Mouse (Mus musculus): ENCODE results near the gene Gal3st2. TPM values are rescaled to one million over a fixed set of nuclear protein-coding genes. Genes with fewer than 3 reads are reported as not detected.
"Not testable (repeated sequence)": the region's sequence is repeated elsewhere in the genome, so short reads cannot be mapped to it uniquely, and the experiment has no call there.

The Gal3st2 gene
- 0.51 TPM in 1 of 2 replicates, not detected in the other for polyA plus RNA-seq (2012; rRNA removed)

- DNase-seq (ENCODE audit: low read depth), result not testable (repeated sequence)
Measured at GRCm38 (mm10) chr1:93861048-93861447, at the start of gene Gal3st2. Gene Gal3st2, plus strand, starts transcription at chr1:93861306.

- DNase-seq (ENCODE audit: low read depth), result no peak
Measured at GRCm38 (mm10) chr1:93811495-93812039, 49.5 kb upstream of the Gal3st2 start.

- no peak for DNase-seq (ENCODE audit: low read depth)
Measured at GRCm38 (mm10) chr1:93817823-93818532, 43.1 kb upstream of the Gal3st2 start.

DNA sequence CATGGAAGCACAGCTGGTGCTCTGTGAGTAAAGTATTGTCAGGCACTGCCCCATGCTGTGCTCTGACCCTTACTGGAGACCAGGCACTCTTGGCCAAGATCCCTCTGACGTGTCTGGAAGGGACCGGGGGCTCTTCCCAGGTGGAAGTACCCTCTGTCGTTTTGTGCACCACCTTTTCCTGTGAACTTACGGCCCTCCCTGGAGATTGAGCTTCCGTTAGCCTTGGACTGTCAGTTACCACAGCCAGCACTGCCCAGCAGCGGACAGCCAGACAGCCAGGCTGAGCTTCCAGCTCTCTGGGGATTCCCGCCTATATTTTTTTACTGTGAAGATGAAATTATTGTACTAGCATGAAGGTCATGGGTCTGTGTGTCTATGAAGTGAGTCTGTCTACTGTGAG is 42.4 kb upstream of the Gal3st2 start:
- no peak for DNase-seq (ENCODE audit: low read depth)

DNA sequence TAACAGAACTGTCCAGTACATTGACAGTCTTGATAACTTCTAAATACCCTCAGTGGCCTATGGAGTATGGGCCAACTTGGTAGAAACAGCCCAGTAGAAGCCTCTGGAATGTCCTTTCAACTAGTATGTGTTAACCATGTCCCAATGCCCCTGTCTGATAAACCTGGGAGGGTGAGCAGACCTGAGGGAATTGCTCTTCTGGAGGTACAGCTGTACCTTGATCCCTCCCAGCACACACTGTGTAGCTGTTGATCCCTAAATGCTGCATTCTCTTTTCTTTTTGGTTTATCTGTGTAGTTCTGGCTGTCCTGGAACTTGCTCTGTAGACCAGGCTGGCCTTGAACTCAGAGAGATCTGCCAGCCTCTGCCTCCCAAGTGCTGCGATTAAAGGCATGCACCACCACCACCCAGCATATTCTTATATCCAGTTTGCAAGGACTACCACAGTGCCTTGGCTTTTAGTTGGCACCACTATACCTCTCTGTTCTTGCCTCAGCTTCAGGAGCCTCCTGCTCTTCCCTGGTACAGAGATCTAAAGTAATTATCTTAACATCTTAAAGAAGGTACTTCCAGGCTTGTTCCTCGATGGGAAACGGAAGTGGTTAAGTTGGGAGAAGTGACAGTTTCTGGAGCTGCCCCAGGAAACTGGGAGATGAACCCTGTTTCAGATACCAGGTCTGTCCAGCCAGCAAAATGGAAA is 37.2 kb upstream of the Gal3st2 start:
- no peak for DNase-seq (ENCODE audit: low read depth)

- DNase-seq (ENCODE audit: low read depth), result no peak
Measured at GRCm38 (mm10) chr1:93824609-93825008, 36.5 kb upstream of the Gal3st2 start, which contains the start of gene D2hgdh. Gene D2hgdh, plus strand, starts transcription at chr1:93824909.

DNA sequence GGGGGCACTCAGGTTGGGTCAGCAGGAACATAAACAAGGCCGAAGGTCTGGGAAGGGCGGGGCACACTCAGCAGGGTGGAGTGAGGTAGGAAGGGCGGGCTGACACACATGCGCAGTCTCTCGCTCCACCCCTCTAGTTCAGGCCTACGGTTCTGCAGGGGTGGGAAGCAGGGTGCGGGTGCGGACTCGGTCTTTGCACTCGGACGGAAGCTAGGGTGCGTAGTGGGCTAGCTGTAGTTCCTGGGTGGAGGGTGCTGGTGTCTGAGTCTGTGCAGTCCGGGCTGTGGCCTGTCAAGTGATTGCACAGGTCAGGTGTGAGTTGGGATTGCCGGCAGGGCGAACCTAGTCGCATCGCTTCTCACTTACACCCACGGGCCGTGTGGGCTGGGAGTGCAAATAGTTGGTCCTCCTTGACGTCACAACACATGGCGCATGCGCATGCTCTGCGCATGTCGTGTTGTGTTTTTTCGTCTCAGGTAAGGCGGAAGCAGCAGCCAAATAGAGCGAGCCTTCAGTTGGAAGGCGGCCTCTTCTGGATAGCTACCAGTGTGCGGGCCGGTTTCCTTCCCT is 35.9 kb upstream of the Gal3st2 start:
- DNase-seq (ENCODE audit: low read depth), result peak; percentile 95

- DNase-seq (ENCODE audit: low read depth), result no peak
Measured at GRCm38 (mm10) chr1:93825771-93826539, 35.2 kb upstream of the Gal3st2 start.

DNA sequence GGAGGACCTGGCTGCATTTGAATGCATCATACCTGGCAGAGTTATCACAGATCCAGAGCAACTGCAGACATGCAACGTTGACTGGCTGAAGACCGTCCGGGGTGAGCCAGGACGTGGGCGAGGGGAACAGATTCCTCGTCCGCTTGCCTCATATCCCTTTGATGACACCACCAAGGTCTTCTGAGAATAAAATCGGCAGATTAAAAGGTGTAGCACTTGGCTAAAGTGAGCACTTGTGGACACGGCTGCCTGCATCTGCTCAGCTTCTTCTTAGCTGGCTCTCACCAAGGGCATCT is 34.6 kb upstream of the Gal3st2 start:
- no peak for DNase-seq (ENCODE audit: low read depth)

DNA sequence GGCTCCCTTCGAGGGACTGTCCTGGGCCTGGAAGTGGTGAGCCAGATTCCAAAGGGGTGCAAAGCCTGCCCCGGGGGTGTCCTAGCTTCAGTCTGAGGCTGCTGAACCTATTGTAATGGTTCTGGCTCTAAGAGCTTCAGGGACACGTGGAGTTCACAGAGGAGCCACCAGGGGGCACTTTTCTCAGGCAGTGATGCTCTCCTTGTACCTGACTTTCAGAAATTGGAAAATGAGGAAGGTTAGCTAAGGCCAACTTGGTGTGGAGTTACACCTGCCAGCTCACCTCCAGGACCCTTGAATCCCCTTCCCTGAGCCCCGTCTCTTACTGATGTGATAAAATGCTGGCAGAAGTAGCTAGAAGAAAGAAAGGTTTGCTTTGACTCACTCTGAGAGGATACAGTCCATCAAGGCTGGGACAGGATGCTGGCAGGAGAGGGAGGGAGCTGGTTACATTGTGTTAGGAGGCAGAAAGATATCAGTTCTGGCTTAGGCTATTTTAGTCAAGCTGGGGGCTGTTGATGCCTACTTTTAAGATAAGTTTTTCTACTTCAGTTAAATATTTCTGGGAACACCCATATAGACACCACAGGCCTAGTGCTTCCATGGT is 28.2 kb upstream of the Gal3st2 start:
- not testable (repeated sequence) for DNase-seq (ENCODE audit: low read depth)

GRCm38 (mm10) chr1:93834671-93835150 is 26.4 kb upstream of the Gal3st2 start:
- DNase-seq (ENCODE audit: low read depth), result no peak

DNA sequence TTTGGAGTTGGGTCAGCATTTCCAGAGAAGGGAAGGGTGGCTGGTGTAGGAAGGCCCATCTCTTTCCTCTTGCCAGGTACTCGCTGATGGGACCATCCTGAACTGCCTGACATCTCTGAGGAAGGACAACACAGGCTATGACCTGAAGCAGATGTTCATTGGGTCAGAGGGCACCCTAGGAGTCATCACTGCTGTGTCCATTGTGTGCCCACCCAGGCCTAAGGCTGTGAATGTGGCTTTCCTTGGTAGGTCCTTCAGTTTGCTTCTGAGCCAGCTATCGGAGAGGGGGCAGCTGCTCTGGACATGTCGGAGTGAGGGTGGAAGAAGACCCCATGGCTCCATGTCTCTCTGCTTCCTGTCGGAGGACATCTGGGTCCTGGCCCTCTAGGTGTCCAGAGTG is 25.9 kb upstream of the Gal3st2 start:
- no peak for DNase-seq (ENCODE audit: low read depth)

DNA sequence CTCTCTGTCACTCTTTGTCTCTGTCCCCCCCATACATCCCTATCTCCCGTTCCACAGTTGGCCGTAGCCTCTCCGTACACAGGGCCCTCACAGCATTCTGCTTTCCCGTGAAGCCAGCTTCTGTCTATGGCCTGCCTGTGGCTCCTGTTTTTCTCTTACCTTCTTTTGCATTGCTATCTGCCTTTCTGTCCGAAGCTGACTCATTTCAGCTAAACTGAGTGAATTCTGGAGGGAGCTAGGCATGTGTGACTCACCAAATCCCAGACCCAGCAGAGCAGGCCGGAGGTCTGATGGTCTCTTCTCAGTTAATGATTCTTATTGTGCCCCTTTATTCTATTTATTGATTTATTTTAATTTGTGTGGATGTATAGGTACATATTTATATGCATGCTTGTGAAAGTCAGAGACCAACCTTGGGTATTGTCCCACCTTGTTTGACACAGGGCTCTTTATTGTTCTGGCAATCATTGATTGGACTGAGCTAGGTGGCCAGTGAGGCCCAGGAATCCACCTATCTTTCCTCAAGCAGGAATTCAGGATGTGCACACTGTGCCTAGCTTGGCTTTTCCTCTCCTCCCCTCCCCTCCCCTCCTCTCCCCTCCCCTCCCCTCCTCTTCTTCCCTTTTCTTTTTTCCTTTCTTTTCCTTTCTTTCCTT is 25.1 kb upstream of the Gal3st2 start:
- DNase-seq (ENCODE audit: low read depth), result no peak

GRCm38 (mm10) chr1:93836532-93836913 is 24.6 kb upstream of the Gal3st2 start:
- DNase-seq (ENCODE audit: low read depth), result no peak

DNA sequence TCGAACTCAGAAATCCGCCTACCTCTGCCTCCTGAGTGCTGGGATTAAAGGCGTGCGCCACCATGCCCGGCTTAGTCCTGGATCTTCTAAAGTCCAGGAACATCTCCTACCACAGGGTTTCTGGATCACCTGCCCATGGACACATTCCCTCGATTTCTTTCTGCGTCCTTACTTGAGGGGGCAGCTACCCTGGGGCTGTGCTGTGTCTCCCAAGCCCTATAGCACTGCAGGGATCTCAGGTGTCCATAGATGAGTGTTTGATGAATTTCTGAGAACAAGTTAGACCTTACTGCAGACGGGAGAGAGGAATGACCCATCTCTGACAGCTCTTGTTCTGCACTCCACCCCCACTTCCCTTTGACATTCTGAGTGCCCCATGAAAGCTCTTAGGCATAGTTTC is 23.8 kb upstream of the Gal3st2 start:
- no peak for DNase-seq (ENCODE audit: low read depth)

GRCm38 (mm10) chr1:93838569-93838968 is 22.5 kb upstream of the Gal3st2 start:
- not testable (repeated sequence) for DNase-seq (ENCODE audit: low read depth)

DNA sequence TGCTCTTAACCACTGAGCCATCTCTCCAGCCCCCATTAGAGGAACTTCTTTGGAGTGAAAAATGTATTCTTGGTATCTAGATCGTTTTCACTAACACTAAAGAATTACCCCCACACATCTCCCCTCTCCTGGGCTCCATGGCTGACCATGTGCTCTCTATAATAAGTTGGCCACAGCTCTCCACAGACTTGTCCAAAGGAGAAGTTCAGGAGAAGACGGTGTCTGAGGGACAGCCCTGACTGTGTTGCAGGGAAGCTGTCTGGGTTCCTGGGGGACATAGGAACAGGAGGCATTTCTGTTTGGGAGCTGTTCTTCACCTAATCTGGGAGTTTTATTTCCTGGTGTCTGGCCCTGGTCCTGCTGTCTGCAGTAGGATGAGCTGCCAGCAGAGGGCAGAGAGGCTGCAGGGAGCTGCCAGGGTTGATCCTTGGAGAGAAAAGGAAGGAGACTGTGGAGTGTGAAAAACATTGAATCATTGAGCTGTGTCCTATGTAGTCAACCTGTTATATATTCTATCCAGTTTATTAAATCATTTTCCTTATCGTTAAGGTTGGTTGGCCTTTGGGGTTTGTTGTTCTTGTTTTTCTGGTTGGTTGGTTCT is 15.2 kb upstream of the Gal3st2 start:
- not testable (repeated sequence) for DNase-seq (ENCODE audit: low read depth)

GRCm38 (mm10) chr1:93855790-93856189 is 5.3 kb upstream of the Gal3st2 start:
- DNase-seq (ENCODE audit: low read depth), result not testable (repeated sequence)

GRCm38 (mm10) chr1:93857370-93857769 is 3.7 kb upstream of the Gal3st2 start:
- no peak for DNase-seq (ENCODE audit: low read depth)

DNA sequence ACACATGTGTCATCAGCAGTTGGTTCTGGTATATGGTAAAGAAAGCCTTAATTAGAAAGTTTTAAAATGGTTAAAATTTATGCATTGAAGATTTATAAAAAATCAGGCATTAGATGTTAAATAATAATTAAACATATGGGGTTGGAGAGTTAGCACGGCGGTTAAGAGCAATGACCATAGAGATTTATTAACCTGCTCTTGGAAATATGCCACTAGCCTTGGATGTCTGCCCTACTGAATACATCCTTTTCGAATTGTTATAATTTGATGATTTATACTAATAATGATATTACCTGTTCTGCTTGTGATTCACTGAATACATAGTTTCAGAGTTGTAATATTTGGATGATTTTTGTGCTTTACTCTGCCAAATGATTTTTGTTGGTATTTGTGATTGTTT is 3.1 kb upstream of the Gal3st2 start:
- no peak for DNase-seq (ENCODE audit: low read depth)

DNA sequence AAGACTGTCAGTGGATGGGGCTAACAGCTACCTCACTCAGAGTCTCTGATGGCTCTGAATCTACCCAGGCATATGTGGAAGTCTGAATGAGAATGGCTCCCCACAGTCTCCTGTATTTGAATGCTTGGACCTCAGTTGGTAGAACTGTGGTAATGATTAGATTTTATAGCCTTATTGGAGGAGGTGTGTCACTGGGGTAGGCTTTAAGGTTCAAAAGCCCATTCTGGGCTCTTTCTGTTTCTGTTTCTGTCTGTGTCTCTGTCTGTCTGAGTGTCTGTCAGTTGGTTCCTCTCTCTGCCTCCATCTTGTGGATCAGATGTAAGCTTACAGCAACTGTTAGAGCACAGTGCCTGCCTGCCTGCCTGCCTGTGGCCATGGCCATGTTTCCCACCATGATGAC is 1.5 kb upstream of the Gal3st2 start:
- DNase-seq (ENCODE audit: low read depth), result no peak

Data from gonadal fat pad, adult 2 months (tissue).